Mouse (Mus musculus): ENCODE measurements around the gene Gm17509.

DNA sequence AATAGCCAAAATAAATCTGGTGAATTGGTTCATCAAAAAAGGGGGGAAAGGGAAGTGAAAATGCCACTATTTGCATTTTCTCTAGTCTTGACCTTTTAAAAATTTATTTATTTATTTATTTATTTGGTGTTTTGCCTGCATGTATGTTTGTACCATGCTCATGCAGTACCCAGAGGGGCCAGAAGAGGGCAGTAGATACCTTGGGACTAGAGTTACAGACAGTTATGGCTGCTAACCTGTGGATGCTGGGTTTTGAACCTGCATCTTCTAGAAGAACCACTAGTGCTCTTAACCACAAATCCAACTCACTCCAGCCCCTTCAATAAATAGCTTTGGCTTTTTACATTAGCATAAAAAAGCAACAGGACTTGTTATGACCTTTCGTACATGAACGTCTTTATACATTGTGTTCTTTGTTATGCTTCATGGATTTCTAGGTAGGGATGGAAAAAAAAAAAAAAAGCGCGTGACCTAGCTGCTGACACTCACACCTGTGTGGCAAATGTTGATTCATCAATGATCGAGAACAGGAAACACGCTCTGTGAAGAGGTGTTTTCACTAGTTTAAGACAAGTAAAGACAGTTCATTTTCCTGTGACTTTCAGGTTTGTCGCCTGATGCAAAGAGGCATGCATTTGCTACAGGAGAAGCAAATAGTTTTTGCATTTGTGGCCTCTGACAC is 22.3 kb downstream of the Gm17509 start:
- peak; percentile 67; the same call in 1 of the 2 replicates for TF ChIP-seq CTCF (IDR thresholded peaks at IDR 0.05; ENCODE audit: borderline replicate concordance, extremely low read depth, insufficient read depth, insufficient read length)
- no peak for TF ChIP-seq POLR2A (IDR thresholded peaks at IDR 0.05; ENCODE audit: borderline replicate concordance, extremely low read depth, insufficient read depth, insufficient read length, poor library complexity, severe bottlenecking)

Data from brain, embryonic 14.5 days (tissue).